Mouse (Mus musculus): ENCODE data around the gene Sel1l3.

Sel1l3 gene

DNA sequence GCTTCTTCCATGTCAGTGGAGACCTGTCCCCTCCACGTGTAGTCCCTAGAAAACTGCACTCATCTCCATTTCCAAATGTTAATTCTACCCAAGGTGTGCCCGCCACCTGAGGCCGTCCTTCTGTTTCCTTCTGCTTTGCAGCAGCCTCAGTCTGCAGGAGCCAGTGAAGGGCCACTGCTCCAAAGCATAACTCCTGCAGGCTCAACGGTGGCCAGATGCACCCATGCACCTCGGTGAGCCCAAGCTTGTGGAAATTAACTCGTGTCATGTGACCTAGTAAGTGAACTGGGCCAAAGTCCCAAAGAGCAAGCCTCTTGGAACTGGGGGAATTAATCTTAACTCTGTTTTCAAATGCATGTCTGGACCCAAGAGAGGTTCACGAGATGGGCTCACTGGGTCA, 40.8 kb downstream of the Sel1l3 start:
- no peak for DNase-seq (ENCODE audit: low read depth)

- no peak for DNase-seq (ENCODE audit: low read depth)
Measured at GRCm38 (mm10) chr5:53172256-53172636, 41.5 kb downstream of the Sel1l3 start.

- no peak for DNase-seq (ENCODE audit: low read depth)
Measured at GRCm38 (mm10) chr5:53171611-53172255, 42.0 kb downstream of the Sel1l3 start.

GRCm38 (mm10) chr5:53167564-53167963, 46.2 kb downstream of the Sel1l3 start:
- no peak for DNase-seq (ENCODE audit: low read depth)

GRCm38 (mm10) chr5:53165672-53166071, 48.1 kb downstream of the Sel1l3 start:
- DNase-seq (ENCODE audit: low read depth), result no peak

DNA sequence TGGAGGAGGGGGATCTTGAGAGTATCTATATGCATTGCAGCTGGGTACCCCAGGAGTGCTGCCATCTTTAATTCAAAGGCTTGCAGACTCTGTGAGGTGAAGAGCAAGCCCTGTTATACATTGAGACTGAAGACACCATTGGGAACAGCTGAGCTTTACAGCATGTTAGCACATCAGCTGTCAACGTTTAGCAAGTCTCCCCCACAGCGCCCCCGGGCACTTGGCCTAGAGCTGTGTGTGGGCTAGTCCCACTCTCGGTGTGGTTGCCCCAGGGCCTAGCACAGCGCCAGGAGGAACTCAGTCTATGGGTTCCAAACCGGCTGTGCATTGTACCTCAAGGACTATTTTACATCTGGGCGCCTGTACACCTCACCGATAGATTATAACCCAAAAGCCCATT, 51.3 kb downstream of the Sel1l3 start:
- no peak for DNase-seq (ENCODE audit: low read depth)

GRCm38 (mm10) chr5:53161506-53162186, 52.1 kb downstream of the Sel1l3 start:
- DNase-seq (ENCODE audit: low read depth), result no peak

GRCm38 (mm10) chr5:53160207-53160606, 53.5 kb downstream of the Sel1l3 start:
- DNase-seq (ENCODE audit: low read depth), result no peak

- DNase-seq (ENCODE audit: low read depth), result no peak
Measured at GRCm38 (mm10) chr5:53159631-53160030, 54.1 kb downstream of the Sel1l3 start.

DNA sequence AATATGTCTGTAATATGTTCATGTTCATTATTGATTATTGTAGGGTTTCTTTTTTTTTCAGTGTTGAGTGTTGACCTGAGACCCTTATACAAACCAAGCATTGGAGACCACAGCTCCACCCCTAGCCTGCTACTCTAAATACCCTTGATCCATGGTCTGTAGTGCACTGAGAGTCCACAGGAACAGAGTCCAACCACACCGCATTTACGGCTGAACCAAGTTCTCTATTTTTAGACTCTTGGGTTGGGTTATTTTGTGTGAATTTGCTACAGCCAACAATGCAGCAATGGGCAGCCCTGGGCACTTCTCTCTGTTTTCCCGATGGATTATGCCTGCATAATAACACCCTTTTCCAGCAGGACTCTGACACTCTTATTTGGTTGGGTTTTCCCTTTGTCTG, 54.6 kb downstream of the Sel1l3 start:
- no peak for DNase-seq (ENCODE audit: low read depth)

DNA sequence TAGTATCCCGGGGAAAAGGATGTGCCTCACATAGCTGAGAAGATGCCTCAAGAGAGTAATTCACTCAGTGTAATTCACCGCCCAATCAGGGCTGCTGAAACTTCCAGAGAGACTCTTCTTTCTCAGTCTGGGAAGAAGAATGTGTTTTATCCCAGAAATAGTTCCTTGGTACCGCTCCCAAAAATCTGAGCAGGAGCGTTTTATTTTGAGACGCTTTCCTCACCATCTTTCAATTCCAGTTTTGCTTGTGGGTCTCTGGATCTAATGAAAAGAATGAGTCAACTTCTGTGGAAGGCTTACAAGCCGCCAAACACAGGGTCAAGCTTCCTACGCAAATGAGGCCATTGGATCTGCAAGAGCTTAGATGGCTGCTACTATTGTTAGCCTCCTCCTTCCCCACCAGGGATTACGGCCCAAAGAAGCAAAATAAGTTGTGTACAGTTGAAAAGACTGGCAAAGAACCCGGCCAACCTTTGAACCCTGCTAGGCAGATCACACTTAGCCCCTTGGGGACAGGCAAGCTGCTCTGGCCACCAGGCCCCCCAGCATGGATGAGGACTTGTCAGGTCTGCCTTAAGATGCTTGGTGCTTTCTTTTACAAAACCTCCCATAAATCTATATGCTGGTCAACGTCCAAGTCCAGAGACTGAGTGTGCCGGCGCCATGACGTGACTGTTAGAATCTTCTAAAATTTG, 57.6 kb downstream of the Sel1l3 start:
- DNase-seq (ENCODE audit: low read depth), result no peak

DNA sequence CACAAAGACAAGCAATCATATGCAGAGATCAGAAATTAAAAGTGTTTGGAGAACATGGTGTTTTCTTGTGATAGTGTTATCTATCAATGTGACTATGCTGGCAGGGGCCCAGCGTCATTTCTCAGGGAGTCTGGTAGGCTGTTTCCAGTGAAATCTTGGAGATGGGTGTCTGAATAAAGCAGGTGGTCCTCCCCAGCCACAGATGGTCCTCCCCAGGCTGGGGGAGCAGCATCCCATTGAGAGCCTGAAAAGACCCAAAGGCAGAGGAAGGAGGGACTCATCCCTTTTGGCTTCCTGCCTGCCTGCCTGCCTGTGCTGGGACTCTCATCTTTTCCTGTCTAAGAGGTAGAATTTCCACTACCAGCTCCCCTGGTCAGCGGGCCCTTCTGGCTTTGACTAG, 59.2 kb downstream of the Sel1l3 start:
- DNase-seq (ENCODE audit: low read depth), result no peak

DNA sequence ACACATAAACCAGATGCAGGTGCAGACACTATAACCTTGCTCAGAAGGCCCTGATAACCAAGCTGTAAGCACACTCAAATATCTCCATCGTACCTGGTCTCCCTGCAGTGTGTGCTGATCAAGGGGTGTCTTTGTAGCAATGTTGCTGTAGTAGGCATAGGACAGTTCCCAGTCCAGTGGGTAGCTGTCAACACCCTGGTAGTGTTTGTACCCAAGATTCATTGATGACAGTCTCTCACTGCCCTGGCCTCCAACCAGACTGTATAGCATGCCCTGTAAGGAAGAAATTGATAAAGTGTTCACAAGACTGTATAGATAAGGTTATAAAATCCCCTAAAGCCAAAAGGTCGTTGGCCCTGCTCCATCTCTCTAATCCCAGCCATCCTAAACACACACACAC, 59.6 kb downstream of the Sel1l3 start:
- DNase-seq (ENCODE audit: low read depth), result no peak

DNA sequence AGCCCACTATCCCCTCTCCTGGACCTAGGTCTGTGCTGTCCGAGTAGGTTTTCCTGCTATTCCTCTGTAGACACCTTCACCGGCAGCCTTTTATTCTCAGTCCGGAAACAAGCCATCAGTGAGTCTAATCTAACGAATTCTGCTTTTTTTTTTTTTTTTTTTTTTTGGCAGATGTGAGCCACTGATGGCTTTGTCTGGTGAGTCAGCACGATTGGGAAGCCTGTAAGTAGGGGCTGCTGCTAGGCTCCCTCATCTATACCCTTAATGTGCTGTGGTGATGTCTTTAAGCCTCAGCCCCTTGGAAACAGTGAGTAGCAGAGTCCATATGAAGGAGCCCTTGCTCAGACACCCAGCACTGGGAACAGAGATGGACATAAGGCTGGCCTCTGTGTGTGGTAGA, 60.6 kb downstream of the Sel1l3 start:
- no peak for DNase-seq (ENCODE audit: low read depth)

GRCm38 (mm10) chr5:53151379-53151960, 62.3 kb downstream of the Sel1l3 start:
- no peak for DNase-seq (ENCODE audit: low read depth)

GRCm38 (mm10) chr5:53148960-53149685, 64.6 kb downstream of the Sel1l3 start:
- no peak for DNase-seq (ENCODE audit: low read depth)

DNA sequence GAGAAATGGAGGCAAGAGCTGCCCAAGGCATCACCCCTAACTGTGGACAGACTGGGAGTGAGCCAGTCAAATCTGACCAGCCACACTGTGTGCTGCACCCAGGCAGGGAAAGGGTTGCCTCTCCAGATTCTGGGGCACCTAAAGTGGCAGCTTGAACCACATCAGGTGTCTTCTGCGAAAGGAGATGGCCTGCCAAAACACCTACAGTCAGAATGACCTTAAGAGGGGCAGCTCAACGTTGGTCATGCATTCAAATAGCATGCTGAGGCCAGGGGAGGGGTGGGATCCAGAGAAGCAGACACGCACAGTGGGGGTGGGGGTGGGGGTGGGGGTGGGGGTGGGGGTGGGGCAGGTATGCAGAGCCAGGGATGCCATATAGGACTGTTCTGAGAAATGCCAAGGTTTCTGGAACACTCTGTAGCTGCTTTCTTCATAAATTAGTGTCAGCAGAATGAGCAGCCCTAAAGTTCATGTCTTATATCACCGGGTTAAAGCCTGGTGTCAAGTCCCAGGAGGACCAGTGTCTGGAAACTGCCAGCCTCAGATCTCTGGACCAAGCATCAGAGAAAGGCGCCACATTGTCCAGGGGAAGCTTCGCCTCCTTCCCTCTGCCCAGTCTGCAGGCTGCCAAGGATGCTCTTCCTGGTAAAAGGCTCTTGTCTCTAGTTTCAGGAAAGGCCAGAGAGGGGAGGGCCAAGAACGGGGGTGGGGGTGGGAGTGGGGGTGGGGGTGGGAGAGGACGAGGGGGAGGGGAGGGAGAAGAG, 65.4 kb downstream of the Sel1l3 start:
- DNase-seq (ENCODE audit: low read depth), result no peak

DNA sequence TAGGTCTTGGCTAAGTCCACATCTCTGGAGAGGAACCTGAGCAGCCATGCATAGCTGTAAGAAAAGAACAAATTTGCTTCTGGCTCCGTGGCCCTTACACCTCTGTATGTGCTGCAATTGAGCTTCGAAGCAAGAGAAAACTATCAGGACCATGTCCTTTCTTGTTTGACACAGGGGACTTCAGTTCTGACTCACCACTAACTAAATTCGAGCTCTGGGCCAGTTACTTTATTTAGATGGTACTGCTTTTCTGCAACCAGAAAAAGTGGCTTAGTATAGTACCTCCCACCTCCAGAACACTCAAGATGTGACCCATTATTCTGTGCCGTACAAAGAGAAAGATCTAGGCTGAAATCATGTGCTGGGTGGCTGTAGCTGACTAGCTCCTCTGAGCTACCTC, 66.3 kb downstream of the Sel1l3 start:
- no peak for DNase-seq (ENCODE audit: low read depth)

GRCm38 (mm10) chr5:53146684-53147061, 67.1 kb downstream of the Sel1l3 start:
- no peak for DNase-seq (ENCODE audit: low read depth)

DNA sequence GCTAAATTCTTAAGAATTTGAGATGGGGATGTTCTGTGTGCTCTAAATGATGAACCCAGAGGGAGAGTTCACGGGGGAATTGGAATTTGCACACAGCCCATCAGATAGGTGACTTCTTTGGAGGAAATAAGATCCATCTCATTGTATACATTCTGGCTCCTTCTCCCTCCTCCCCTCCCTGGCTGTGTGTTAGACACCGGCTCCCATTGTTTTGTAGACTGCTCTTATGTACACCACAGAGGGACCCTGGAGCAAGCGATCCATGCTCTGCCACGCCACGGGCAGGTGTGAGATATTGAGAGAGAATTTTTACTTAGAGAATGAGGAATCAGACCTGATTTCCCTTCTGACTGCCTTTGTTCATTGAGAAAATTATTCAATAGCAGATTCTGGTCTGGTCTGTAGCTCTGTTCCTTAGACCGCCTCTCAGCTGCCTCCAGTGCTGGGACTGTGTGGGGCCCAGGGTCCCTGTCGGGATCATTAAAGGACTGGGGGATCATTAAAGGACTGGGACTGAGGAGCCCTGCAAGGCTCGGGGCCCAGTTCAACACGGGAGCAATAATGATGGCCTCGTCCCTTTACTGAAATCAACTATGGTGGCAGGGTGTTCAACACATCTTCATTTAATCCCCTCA, 67.6 kb downstream of the Sel1l3 start:
- DNase-seq (ENCODE audit: low read depth), result no peak

- DNase-seq (ENCODE audit: low read depth), result no peak
Measured at GRCm38 (mm10) chr5:53142587-53142986, 71.1 kb downstream of the Sel1l3 start.

Measured in induced T-regulatory cell, adult 2 months (primary cell).